ENCODE assay signal across 27 mouse cellular contexts in genomic region chr2:156538817-156539555, GRCm38 (mm10). TPM values are rescaled to one million over a fixed set of nuclear protein-coding genes. Genes with fewer than 3 reads are reported as not detected.
DNase-seq lines count a peak whose midpoint lies in the region; ATAC-seq and TF ChIP-seq lines count a peak whose summit lies in the region.
"Had no signal": no experiment of that assay in that cellular context is flagged by ENCODE, and none has a peak within 500 bp of the region (broad histone marks: within the 10 kb centered on the region; RNA-seq: fewer than 3 reads in every experiment).

No protein-coding gene starts in this region.

- dilution Hi-C loops in CH12.LX (cut with MboI; ENCODE audit: extremely low pct_ligation_motif_present, extremely low pct_unique_long_range_greater_than_20kb, low sequenced_read_pairs) = no loop called here

- peak; percentile 59 for TF ChIP-seq EP300 in CH12.LX (IDR thresholded peaks at IDR 0.05; ENCODE audit: low read length)

- no peak for TF ChIP-seq RAD21 in CH12.LX (IDR thresholded peaks at IDR 0.05; ENCODE audit: low read depth, low read length)

- WGBS in midbrain, embryonic 13.5 days = 90% methylated on average over 7 of the region's 7 CpGs

- TF ChIP-seq CTCF in CH12.LX (conservative IDR thresholded peaks at IDR 0.05 in 1 of 2, IDR thresholded peaks at IDR 0.05 in 1 of 2; ENCODE audit: low read depth in 2 of 2, low read length in 2 of 2) = no peak

- H3K27me3 ChIP-seq in CH12.LX (replicated peaks) (peaks cover 46% of the 10 kb centered on the region), myocyte (ENCODE audit: control insufficient read depth, insufficient read depth, insufficient read length) (no peaks in the 10 kb centered on the region)
- no peaks in the 10 kb centered on the region for H3K27me3 ChIP-seq in midbrain, embryonic 13.5 days
- H3K27me3 ChIP-seq: forebrain, embryonic 13.5 days; heart, embryonic 13.5 days; intestine, embryonic 15.5 days; limb, embryonic 15.5 days; liver, embryonic 13.5 days; midbrain, embryonic 12.5 days had no signal

- in situ Hi-C loops in CH12.LX (cut with MboI; ENCODE audit: low pct_ligation_motif_present, low pct_unique_long_range_greater_than_20kb, low sequenced_read_pairs) = no loop called here

- ATAC-seq in midbrain, embryonic 13.5 days = no peak
- ATAC-seq: forebrain, embryonic 13.5 days; hindbrain, embryonic 16.5 days; intestine, embryonic 15.5 days had no signal

- H3K36me3 ChIP-seq in CH12.LX (replicated peaks in 1 of 2; ENCODE audit: control insufficient read depth in 1 of 2, insufficient read depth in 1 of 2, low read length in 1 of 2) = no peaks in the 10 kb centered on the region
- H3K36me3 ChIP-seq in myocyte (ENCODE audit: control insufficient read depth, insufficient read depth) = no peaks in the 10 kb centered on the region
- H3K36me3 ChIP-seq in midbrain, embryonic 13.5 days = peaks cover 52% of the 10 kb centered on the region
- H3K36me3 ChIP-seq: intestine, embryonic 15.5 days; limb, embryonic 10.5 days; liver, embryonic 13.5 days had no signal

- H3ac ChIP-seq in myocyte (ENCODE audit: control insufficient read depth, insufficient read length) = no peak overlapping the region

- DNase-seq in lung, adult 18-20 months = peak; percentile 26 to 41
- no peak for DNase-seq in lung, postnatal 14 days
- peak; percentile 27 for DNase-seq in CH12.LX (ENCODE audit: extremely low read depth)
- DNase-seq in induced T-regulatory cell, adult 2 months (ENCODE audit: low read depth) = peak; percentile 15
- no peak for DNase-seq in kidney, adult 8-10 months
- no peak for DNase-seq in adrenal gland, postnatal 4 days (ENCODE audit: low spot score in 2 of 2)
- DNase-seq: adrenal gland, postnatal 25 days; cerebellum, adult 2 months; cerebellum, postnatal 14 days; gastrocnemius, postnatal 36 days; heart, adult 2 months; heart, postnatal 10 days; kidney, postnatal 14 days; layer of hippocampus, adult 9-11 months; liver, embryonic 13.5 days; lung, embryonic 14.5 days; thymus, adult 2 months; thymus, postnatal 36 days had no signal

- H3K9ac ChIP-seq in CH12.LX (ENCODE audit: insufficient read depth, low read depth) = no peak overlapping the region
- no peak overlapping the region for H3K9ac ChIP-seq in midbrain, embryonic 13.5 days (replicated peaks)
- H3K9ac ChIP-seq: forebrain, embryonic 13.5 days; heart, embryonic 13.5 days; intestine, embryonic 15.5 days; limb, embryonic 15.5 days; liver, embryonic 13.5 days; lung, embryonic 14.5 days; midbrain, embryonic 12.5 days had no signal

- peaks cover 9 to 13% of the 10 kb centered on the region in 2 experiments for H3K4me1 ChIP-seq in CH12.LX (ENCODE audit: control insufficient read depth in 1 of 2, insufficient read depth in 2 of 2)
- no peaks in the 10 kb centered on the region for H3K4me1 ChIP-seq in midbrain, embryonic 13.5 days (replicated peaks)
- H3K4me1 ChIP-seq: forebrain, embryonic 13.5 days; intestine, embryonic 15.5 days; limb, embryonic 10.5 days; limb, embryonic 15.5 days; liver, embryonic 13.5 days; midbrain, embryonic 12.5 days had no signal

- TF ChIP-seq POLR2A in CH12.LX (IDR thresholded peaks at IDR 0.05; ENCODE audit: low read depth, low read length) (no peak), myocyte (IDR thresholded peaks at IDR 0.05; ENCODE audit: insufficient read length, low read depth) (no peak)

- H3K79me2 ChIP-seq in CH12.LX (replicated peaks; ENCODE audit: control insufficient read depth, extremely low read depth, insufficient read depth, poor library complexity, severe bottlenecking) = no peaks in the 10 kb centered on the region
- H3K79me2 ChIP-seq in myocyte (ENCODE audit: control insufficient read depth, insufficient read depth) = no peaks in the 10 kb centered on the region

- H3K4me2 ChIP-seq in CH12.LX (ENCODE audit: insufficient read depth, low read depth, poor library complexity, severe bottlenecking) = peak overlapping the region; percentile 48
- H3K4me2 ChIP-seq in myocyte (ENCODE audit: low read depth) = peak overlapping the region; percentile 19
- no peak overlapping the region for H3K4me2 ChIP-seq in midbrain, embryonic 13.5 days (replicated peaks)
- H3K4me2 ChIP-seq: forebrain, embryonic 13.5 days; heart, embryonic 13.5 days; intestine, embryonic 15.5 days; limb, embryonic 15.5 days; liver, embryonic 13.5 days; lung, embryonic 14.5 days; midbrain, embryonic 12.5 days had no signal

- H3K9me3 ChIP-seq in CH12.LX (replicated peaks; ENCODE audit: low read length) = no peaks in the 10 kb centered on the region
- no peaks in the 10 kb centered on the region for H3K9me3 ChIP-seq in midbrain, embryonic 13.5 days
- H3K9me3 ChIP-seq: forebrain, embryonic 13.5 days; heart, embryonic 13.5 days; intestine, embryonic 15.5 days; limb, embryonic 10.5 days; limb, embryonic 15.5 days; liver, embryonic 13.5 days; midbrain, embryonic 12.5 days had no signal

- no peak overlapping the region for H3K27ac ChIP-seq in CH12.LX (ENCODE audit: insufficient read depth, low read depth)
- H3K27ac ChIP-seq in midbrain, embryonic 13.5 days = no peak overlapping the region
- H3K27ac ChIP-seq: forebrain, embryonic 13.5 days; heart, adult 2 months; heart, embryonic 13.5 days; intestine, embryonic 15.5 days; limb, embryonic 10.5 days; limb, embryonic 15.5 days; liver, embryonic 13.5 days; midbrain, embryonic 12.5 days had no signal

- no peak overlapping the region for H3K4me3 ChIP-seq in CH12.LX (replicated peaks in 1 of 3; ENCODE audit: low read depth in 2 of 3, low read length in 2 of 3, poor library complexity in 1 of 3)
- no peak overlapping the region for H3K4me3 ChIP-seq in myocyte
- no peak overlapping the region for H3K4me3 ChIP-seq in midbrain, embryonic 13.5 days (replicated peaks)
- H3K4me3 ChIP-seq: forebrain, embryonic 13.5 days; heart, adult 2 months; heart, embryonic 13.5 days; intestine, embryonic 15.5 days; limb, embryonic 10.5 days; limb, embryonic 15.5 days; liver, embryonic 13.5 days; midbrain, embryonic 12.5 days had no signal

TF ChIP-seq in CH12.LX, 34 proteins besides CTCF, POLR2A, EP300 and RAD21 (continues in another document):
- no peak for TF ChIP-seq USF1 (IDR thresholded peaks at IDR 0.05; ENCODE audit: low read depth, low read length)
- TF ChIP-seq GABPA (IDR thresholded peaks at IDR 0.05; ENCODE audit: insufficient replicate concordance, low read depth, low read length) = no peak
- no peak for TF ChIP-seq ZMIZ1 (IDR thresholded peaks at IDR 0.05; ENCODE audit: low read depth, low read length)
- TF ChIP-seq TBP (conservative IDR thresholded peaks at IDR 0.05; ENCODE audit: low read depth, low read length) = no peak
- no peak for TF ChIP-seq MAX (IDR thresholded peaks at IDR 0.05; ENCODE audit: low read length)
- no peak for TF ChIP-seq JUN (IDR thresholded peaks at IDR 0.05; ENCODE audit: insufficient read depth, low read depth, low read length)
- no peak for TF ChIP-seq ZC3H11A (IDR thresholded peaks at IDR 0.05; ENCODE audit: low read depth, low read length)
- TF ChIP-seq ETS1 (conservative IDR thresholded peaks at IDR 0.05; ENCODE audit: low read depth, low read length) = peak; percentile 66
- no peak for TF ChIP-seq PAX5 (IDR thresholded peaks at IDR 0.05; ENCODE audit: low read length)
- no peak for TF ChIP-seq ZNF384 (IDR thresholded peaks at IDR 0.05; ENCODE audit: low read depth, low read length)
- no peak for TF ChIP-seq MYC (IDR thresholded peaks at IDR 0.05; ENCODE audit: low read depth, low read length)
- TF ChIP-seq BHLHE40 (IDR thresholded peaks at IDR 0.05; ENCODE audit: low read depth, low read length) = no peak
- TF ChIP-seq POLR2AphosphoS2 (IDR thresholded peaks at IDR 0.05; ENCODE audit: low read depth, low read length) = no peak
- TF ChIP-seq USF2 (conservative IDR thresholded peaks at IDR 0.05; ENCODE audit: low read depth, low read length) = no peak
- no peak for TF ChIP-seq MAZ (IDR thresholded peaks at IDR 0.05; ENCODE audit: low read depth, low read length)
- TF ChIP-seq UBTF (IDR thresholded peaks at IDR 0.05; ENCODE audit: low read depth, low read length) = no peak
- no peak for TF ChIP-seq CHD1 (IDR thresholded peaks at IDR 0.05; ENCODE audit: low read depth, low read length)
- no peak for TF ChIP-seq SMC3 (IDR thresholded peaks at IDR 0.05; ENCODE audit: low read depth, low read length)

TF ChIP-seq in myocyte, 11 proteins besides CTCF, POLR2A, EP300 and RAD21:
- no peak for TF ChIP-seq MAX (IDR thresholded peaks at IDR 0.05; ENCODE audit: low read depth)
- TF ChIP-seq SRF (IDR thresholded peaks at IDR 0.05; ENCODE audit: control insufficient read depth, insufficient read length, low read depth) = no peak
- TF ChIP-seq E2F4 (IDR thresholded peaks at IDR 0.05; ENCODE audit: insufficient read depth) = no peak
- no peak for TF ChIP-seq MYOD1 (IDR thresholded peaks at IDR 0.05; ENCODE audit: control insufficient read depth in 1 of 3, insufficient read length in 2 of 3, low read depth in 2 of 3)
- no peak for TF ChIP-seq CEBPB (IDR thresholded peaks at IDR 0.05; ENCODE audit: insufficient read depth, poor library complexity, severe bottlenecking)
- TF ChIP-seq MYOG (IDR thresholded peaks at IDR 0.05; ENCODE audit: control insufficient read depth in 1 of 3, insufficient read depth in 1 of 3, insufficient read length in 2 of 3, low read depth in 2 of 3) = no peak
- no peak for TF ChIP-seq POLR2AphosphoS2 (IDR thresholded peaks at IDR 0.05; ENCODE audit: insufficient read length, low read depth)
- no peak for TF ChIP-seq USF1 (IDR thresholded peaks at IDR 0.05; ENCODE audit: low read depth)
- TF ChIP-seq TCF12 (IDR thresholded peaks at IDR 0.05; ENCODE audit: insufficient read depth, poor library complexity, severe bottlenecking) = no peak
- no peak for TF ChIP-seq TCF3 (IDR thresholded peaks at IDR 0.05; ENCODE audit: insufficient read length, low read depth)
- TF ChIP-seq REST (IDR thresholded peaks at IDR 0.05; ENCODE audit: insufficient read depth, insufficient read length) = no peak

RNA-seq across cellular contexts. Expression of gene Aar2, which starts 8.4 kb away (rescaled TPM):
- total RNA-seq in CH12.LX (2012; rRNA removed) (18.4 and 21.6 TPM in 2 replicates), CH12.LX (2014; rRNA removed) (23.1 and 23.8 TPM in 2 replicates)
- polyA plus RNA-seq in CH12.LX (2012; ENCODE audit: insufficient read length, low read depth) (22.3 and 26.1 TPM in 2 replicates), myocyte (2012; fragmentation: generic; extraction: Trizol) (22.4 TPM)
- 10 to 100 TPM; 34.2 to 35.8 TPM for total RNA-seq in adrenal gland, postnatal 4 days (2021)
- polyA plus RNA-seq in midbrain, embryonic 13.5 days (2015; fragmentation: Nextera tagmentation; extraction: Ambion mirVana) = 46.5 and 48.2 TPM in 2 replicates

Comparison
In these comparisons a context has a peak if more than half of its experiments do, and no peak if none do; other contexts are left out.
1. DNase-seq: peak in lung, adult 18-20 months (2 of 2), CH12.LX (single experiment) and induced T-regulatory cell, adult 2 months (single experiment); none in lung, postnatal 14 days (single experiment), kidney, adult 8-10 months (0 of 2) and adrenal gland, postnatal 4 days (0 of 2).